Mouse (Mus musculus) embryonic facial prominence, embryonic 14.5 days (tissue): ENCODE measurements around the gene Pcp2. TPM values are rescaled to one million over a fixed set of nuclear protein-coding genes. Genes with fewer than 3 reads are reported as not detected.

ENCODE experiments used
- ATAC-seq: fragments of 200-750 bp; cut with Nextera tagmentation; 2 replicates; pipeline ENCODE4 v1.8.0; 2017; ENCODE audit warnings: low read depth, moderate number of reproducible peaks, moderate TSS enrichment
- DNase-seq: peaks from one replicate; pipeline ENCODE4 v3.0.0-alpha.2; 2015; ENCODE audit warnings: low spot score
- H3K27ac ChIP-seq: fragments of 300-500 bp; sonication (generic); replicated peaks from 2 replicates; pipeline ENCODE4 v1.5.1; 2014; ENCODE audit warnings: low read depth, mild to moderate bottlenecking, low read length, moderate library complexity
- H3K27me3 ChIP-seq: fragments of 300-500 bp; sonication (generic); replicated peaks from 2 replicates; pipeline ENCODE4 v1.6.1; 2014; ENCODE audit warnings: low read length; ENCODE audit not compliant: control insufficient read depth, insufficient read depth
- H3K36me3 ChIP-seq: fragments of 300-500 bp; sonication (generic); 2 replicates; pipeline ENCODE4 v1.6.1; 2014; ENCODE audit warnings: low read length, mixed read lengths; ENCODE audit not compliant: control insufficient read depth, insufficient read depth
- H3K4me1 ChIP-seq: fragments of 300-500 bp; sonication (generic); 2 replicates; pipeline ENCODE4 v1.6.1; 2014; ENCODE audit warnings: antibody characterized with exemption, low read length; ENCODE audit not compliant: control insufficient read depth, insufficient read depth
- H3K4me2 ChIP-seq: fragments of 300-500 bp; sonication (generic); 2 replicates; pipeline ENCODE4 v1.6.1; 2014; ENCODE audit warnings: low read depth, mild to moderate bottlenecking, low read length, moderate library complexity, mixed read lengths
- H3K4me3 ChIP-seq: fragments of 300-500 bp; sonication (generic); 2 replicates; pipeline ENCODE4 v1.5.1; 2014; ENCODE audit warnings: low read depth, mild to moderate bottlenecking, low read length
- H3K9ac ChIP-seq: fragments of 300-500 bp; sonication (generic); 2 replicates; pipeline ENCODE4 v1.6.1; 2014; ENCODE audit warnings: low read depth, mild to moderate bottlenecking, low read length, moderate library complexity, mixed read lengths
- H3K9me3 ChIP-seq: fragments of 300-500 bp; sonication (generic); 2 replicates; pipeline ENCODE4 v1.6.1; 2016; ENCODE audit warnings: low read length; ENCODE audit not compliant: control insufficient read depth
- WGBS: fragments of 180-500 bp; shearing (Covaris S2); extraction: QIAGEN DNeasy Blood & Tissue Kit; methylation state at CpG from one replicate; pipeline ENCODE4 v1.1.7; 2014; 5-methylcytosine and 5-hydroxymethylcytosine counted together
- polyA plus RNA-seq: library from polyadenylated mRNA; unstranded; fragments of >200 nt; fragmentation: Nextera tagmentation; extraction: Ambion mirVana; gene quantifications from 2 replicates; pipeline ENCODE4 v1.2.1, GENCODE M21; 2014

The Pcp2 gene
- polyA plus RNA-seq: 0.17 and 0.31 TPM in 2 replicates

DNA sequence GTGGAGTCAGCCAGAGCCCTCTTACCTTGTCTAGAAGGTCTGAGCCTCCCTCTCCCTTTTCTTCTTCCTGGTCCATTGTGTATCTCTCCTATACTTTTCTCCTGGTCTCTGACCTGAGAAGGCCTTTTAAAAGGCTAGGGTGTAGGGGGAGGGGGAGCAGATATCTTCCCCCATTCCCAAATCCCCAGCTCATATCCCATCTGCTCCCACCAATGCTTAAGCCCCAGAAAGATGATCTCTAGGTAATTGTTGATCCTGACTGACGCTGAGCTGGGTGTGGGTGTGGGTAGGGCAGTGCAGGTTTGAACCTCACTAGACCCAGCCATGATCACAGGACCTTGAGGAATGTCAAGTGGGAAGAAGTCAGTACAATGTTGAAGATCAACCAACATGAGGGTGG is at the start of gene Pcp2:
Gene Pcp2 (minus strand): TSS at position 101 of the 400 bp plus-strand sequence.
- ATAC-seq: no peak
- no peak within 1 kb of the TSS for H3K4me2 ChIP-seq

DNA sequence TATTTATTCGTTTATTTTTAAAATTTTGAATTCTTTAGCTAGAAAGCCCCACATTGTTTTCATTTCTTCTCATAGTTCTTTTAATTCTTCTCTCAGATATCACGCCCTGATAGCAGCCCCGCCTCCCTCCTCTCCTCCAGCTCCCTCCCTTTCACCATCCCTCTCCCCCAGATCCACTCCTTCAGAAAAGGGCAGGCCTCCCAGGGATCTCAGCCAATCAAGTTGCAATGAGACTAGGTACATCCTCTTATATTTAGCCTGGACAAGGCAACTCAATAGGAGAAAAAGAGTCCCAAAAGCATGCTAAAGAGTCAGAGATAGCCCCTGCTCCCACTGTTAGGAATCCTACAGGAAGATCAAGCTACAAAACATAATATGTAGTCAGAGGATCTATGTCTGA is 49.3 kb upstream of the Pcp2 start:
- no peak overlapping the region for H3K9ac ChIP-seq
- DNase-seq (no peak), ATAC-seq (no peak)
- no peaks in the 10 kb centered on the region for H3K9me3 ChIP-seq
- 56% methylated on average over 3 of the region's 3 CpGs for WGBS
- peaks cover 11% of the 10 kb centered on the region; the same call in 1 of the 2 replicates for H3K4me1 ChIP-seq
- H3K4me2 ChIP-seq: no peak overlapping the region
- no peaks in the 10 kb centered on the region for H3K27me3 ChIP-seq
- no peak overlapping the region for H3K27ac ChIP-seq
- no peak overlapping the region for H3K4me3 ChIP-seq
- peaks cover 10% of the 10 kb centered on the region for H3K36me3 ChIP-seq

More for the DNA sequence above, at the start of gene Pcp2:
- Histone ChIP-seq H3K4me3 (no peak within 1 kb of the TSS), H3K27me3 (no peaks in the 10 kb centered on the region; the same call in 1 of the 2 replicates), H3K36me3 (no peaks in the 10 kb centered on the region), H3K9ac (no peak within 1 kb of the TSS; the same call in 1 of the 2 replicates), H3K9me3 (no peaks in the 10 kb centered on the region), H3K4me1 (peaks cover 6% of the 10 kb centered on the region), H3K27ac (no peak within 1 kb of the TSS)
- DNase-seq: no peak
- WGBS: 48% methylated on average over 1 of the region's 1 CpGs

DNA sequence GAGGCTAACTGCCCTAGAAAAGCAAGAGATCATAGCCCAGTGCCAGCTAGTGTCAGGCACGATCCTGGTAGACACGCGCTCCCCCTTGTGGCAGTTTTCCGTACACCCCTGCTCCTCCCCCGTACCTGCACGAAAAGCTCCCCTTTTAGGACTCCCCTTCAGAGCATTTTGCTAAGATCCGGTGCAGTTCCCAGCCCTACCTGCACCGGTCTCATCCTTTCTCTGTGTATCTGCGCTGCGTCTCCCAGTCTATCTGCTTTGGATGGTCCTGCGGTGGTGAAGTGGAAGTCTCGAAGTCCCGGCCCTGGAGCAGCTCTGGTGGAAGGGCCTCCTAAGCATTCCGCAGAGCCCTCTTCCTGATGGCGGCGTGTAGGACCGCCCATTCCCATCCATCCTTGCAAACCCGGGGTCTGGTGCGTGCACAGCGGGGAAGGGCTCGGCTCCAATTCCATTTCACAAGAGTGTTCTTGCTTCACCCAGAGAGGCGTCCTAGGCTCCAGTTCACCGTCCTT is 46.7 kb upstream of the Pcp2 start, which contains the start of gene Fcor:
Gene Fcor (minus strand): TSS at position 383 of the 512 bp plus-strand sequence.
- no peaks in the 10 kb centered on the region for H3K9me3 ChIP-seq
- peak within 1 kb of the TSS; percentile 60 for H3K4me2 ChIP-seq
- H3K27ac ChIP-seq: peak within 1 kb of the TSS; percentile 24
- H3K4me3 ChIP-seq: peak within 1 kb of the TSS; percentile 53
- no peaks in the 10 kb centered on the region for H3K36me3 ChIP-seq
- WGBS: under 1% methylated on average over 23 of the region's 23 CpGs
- peak; percentile 89 for DNase-seq
- H3K9ac ChIP-seq: peak within 1 kb of the TSS; percentile 67
- H3K4me1 ChIP-seq: no peaks in the 10 kb centered on the region; the same call in 1 of the 2 replicates
- no peaks in the 10 kb centered on the region for H3K27me3 ChIP-seq
- ATAC-seq: peak; percentile 90

DNA sequence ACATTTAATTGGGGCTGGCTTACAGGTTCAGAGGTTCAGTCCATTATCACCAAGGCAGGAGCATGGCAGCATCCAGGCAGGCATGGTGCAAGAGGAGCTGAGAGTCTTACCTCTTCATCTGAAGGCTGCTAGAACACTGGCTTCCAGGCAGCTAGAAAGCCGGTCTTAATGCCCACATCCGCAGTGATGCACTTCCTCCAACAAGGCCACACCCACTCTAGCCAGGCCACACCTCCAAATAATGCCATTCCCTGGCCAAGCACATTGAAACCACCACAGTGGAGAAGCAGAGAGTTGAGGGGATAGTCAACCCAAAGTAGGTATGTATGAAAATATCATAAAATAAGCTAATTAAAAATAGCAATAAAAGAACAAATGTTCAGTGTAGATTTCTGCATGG is 45.0 kb upstream of the Pcp2 start:
- H3K27me3 ChIP-seq: no peaks in the 10 kb centered on the region
- DNase-seq (no peak), ATAC-seq (no peak)
- 69% methylated on average over 2 of the region's 2 CpGs for WGBS
- no peaks in the 10 kb centered on the region; the same call in 1 of the 2 replicates for H3K4me1 ChIP-seq
- no peak overlapping the region for H3K27ac ChIP-seq
- no peak overlapping the region for H3K9ac ChIP-seq
- no peaks in the 10 kb centered on the region for H3K9me3 ChIP-seq
- no peak overlapping the region for H3K4me3 ChIP-seq
- H3K4me2 ChIP-seq: no peak overlapping the region
- no peaks in the 10 kb centered on the region for H3K36me3 ChIP-seq

DNA sequence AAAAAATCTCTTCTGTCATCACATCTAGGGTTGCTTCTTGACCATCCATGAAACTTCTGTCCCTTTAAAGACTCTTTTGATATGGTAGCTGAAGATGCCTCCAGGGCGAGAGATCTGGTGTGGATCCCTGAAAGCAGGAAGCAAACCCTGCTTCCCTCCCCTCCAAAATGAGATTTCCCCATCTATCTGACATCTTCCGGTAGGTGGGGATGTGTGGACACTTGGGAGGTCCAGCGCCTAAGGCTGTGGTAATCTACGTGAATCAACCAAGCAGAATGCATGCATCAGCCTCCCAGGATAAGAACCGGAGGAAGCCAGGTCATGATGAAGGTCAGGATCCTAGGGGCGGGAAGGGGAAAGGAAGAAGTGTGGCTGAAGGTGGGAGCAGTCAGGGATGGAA is 40.2 kb upstream of the Pcp2 start, which contains the start of gene Mcemp1:
Gene Mcemp1 (plus strand): TSS at position 248 of the 400 bp plus-strand sequence.
- DNase-seq (no peak), ATAC-seq (no peak)
- WGBS: 54% methylated on average over 6 of the region's 6 CpGs
- Histone ChIP-seq H3K27ac (no peak within 1 kb of the TSS), H3K36me3 (no peaks in the 10 kb centered on the region), H3K9me3 (no peaks in the 10 kb centered on the region), H3K27me3 (no peaks in the 10 kb centered on the region), H3K4me2 (no peak within 1 kb of the TSS), H3K4me1 (no peaks in the 10 kb centered on the region), H3K9ac (no peak within 1 kb of the TSS), H3K4me3 (no peak within 1 kb of the TSS)

DNA sequence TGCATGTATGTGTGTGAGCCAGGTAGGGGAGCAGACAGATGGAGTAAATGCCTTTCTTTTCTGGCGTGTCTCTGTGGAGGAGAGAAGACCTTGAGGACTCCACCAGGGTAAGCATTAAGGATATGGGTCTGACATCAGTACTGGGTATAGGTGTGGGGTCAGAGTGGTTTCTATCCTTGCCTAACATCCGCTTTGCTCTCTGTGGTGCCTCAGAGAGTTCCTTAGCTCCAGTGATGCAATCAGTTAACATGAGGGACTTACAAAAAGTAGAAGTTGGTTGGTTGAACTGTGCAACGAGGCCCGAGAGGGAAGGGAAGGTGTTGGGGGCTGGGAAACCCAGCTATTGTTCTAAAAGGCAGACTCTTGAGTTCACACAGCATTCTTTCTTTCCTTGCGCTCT is 39.1 kb upstream of the Pcp2 start:
- Histone ChIP-seq H3K4me3 (no peak overlapping the region), H3K27ac (no peak overlapping the region), H3K27me3 (no peaks in the 10 kb centered on the region), H3K4me1 (no peaks in the 10 kb centered on the region), H3K9ac (no peak overlapping the region), H3K4me2 (no peak overlapping the region), H3K36me3 (no peaks in the 10 kb centered on the region), H3K9me3 (no peaks in the 10 kb centered on the region)
- ATAC-seq: no peak
- DNase-seq: no peak
- 51% methylated on average over 5 of the region's 5 CpGs for WGBS

DNA sequence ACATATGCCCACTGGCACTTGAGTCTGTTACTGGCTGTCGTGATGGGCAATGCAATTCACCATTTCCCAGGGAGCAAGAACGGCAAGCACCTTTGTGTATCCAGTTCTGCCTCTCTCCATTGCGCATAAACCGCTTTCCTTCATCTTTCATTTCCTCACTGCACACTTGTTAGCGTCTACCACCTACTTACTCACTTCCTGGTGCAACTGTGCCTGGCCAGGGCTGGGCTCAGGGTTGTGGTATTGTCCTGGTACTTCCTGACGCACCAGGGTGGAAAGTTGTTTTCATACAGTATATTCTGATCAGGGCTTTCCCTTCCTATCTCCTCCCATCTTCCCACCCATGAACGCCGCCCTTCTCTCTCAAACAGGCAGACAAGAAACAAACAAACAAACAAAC is 35.5 kb upstream of the Pcp2 start:
- 72% methylated on average over 8 of the region's 8 CpGs for WGBS
- H3K4me2 ChIP-seq: no peak overlapping the region
- H3K27me3 ChIP-seq: no peaks in the 10 kb centered on the region
- no peak overlapping the region for H3K4me3 ChIP-seq
- H3K4me1 ChIP-seq: no peaks in the 10 kb centered on the region
- H3K9ac ChIP-seq: no peak overlapping the region
- no peak overlapping the region for H3K27ac ChIP-seq
- H3K36me3 ChIP-seq: no peaks in the 10 kb centered on the region
- ATAC-seq (no peak), DNase-seq (no peak)
- H3K9me3 ChIP-seq: no peaks in the 10 kb centered on the region

DNA sequence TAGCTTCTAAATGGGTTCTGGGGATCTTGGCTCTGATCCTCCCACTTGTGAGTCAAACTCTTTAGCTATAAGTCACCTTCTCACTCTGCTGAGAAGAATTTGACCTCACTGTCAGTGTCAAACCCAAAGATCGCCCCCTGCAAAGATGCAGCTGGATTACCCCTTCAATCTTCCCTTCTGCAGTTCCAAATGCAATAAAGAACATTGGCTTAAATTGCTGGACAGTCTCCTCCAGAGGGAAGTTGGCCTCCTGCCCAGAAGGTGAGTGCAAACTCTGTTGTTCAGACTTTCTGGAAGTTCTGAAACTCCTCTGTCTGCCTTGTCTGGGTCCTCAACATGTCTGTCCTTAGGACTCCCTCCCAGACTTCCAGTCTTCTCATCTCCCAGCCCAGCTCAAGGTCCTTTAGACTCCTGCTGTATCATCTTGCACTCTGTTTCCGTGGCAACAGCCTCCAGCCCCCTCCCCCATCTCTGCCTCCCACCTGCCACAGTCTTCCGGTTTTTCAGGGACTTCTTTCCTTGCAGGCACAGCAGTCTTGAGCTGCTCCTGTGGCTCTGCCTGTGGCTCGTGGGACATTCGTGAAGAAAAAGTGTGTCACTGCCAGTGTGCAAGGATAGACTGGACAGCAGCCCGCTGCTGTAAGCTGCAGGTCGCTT is 31.5 kb upstream of the Pcp2 start:
- Histone ChIP-seq H3K4me1 (no peaks in the 10 kb centered on the region), H3K4me3 (no peak overlapping the region), H3K4me2 (no peak overlapping the region), H3K27ac (no peak overlapping the region), H3K9me3 (no peaks in the 10 kb centered on the region), H3K36me3 (no peaks in the 10 kb centered on the region), H3K27me3 (no peaks in the 10 kb centered on the region), H3K9ac (no peak overlapping the region)
- peak; percentile 17 for DNase-seq
- ATAC-seq: no peak
- WGBS: 18% methylated on average over 7 of the region's 7 CpGs

DNA sequence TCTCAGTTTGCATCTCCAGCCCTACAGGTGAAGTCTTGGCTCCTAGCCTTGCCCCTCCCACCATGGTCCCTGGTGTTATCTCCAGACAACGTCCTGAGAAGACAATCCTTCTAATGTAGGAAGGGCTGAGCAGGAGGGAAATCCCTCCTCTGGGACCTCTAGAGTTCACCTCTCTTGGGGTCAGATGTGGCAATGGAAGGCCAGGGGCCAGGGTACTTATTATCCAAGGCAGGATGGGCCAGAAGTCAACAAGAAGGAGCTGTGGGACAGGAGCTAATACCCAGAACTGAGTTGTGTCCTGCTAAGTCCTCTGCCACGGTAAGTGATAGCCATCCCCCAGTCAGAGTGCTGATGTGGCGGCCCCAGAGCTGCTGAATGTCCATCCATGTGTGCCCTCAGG is 30.2 kb upstream of the Pcp2 start, which contains the start of gene Retn:
Gene Retn (plus strand): TSS at position 245 of the 400 bp plus-strand sequence.
- no peaks in the 10 kb centered on the region for H3K27me3 ChIP-seq
- H3K4me2 ChIP-seq: no peak within 1 kb of the TSS
- no peaks in the 10 kb centered on the region for H3K4me1 ChIP-seq
- 78% methylated on average over 2 of the region's 3 CpGs for WGBS
- ATAC-seq: no peak
- no peaks in the 10 kb centered on the region for H3K36me3 ChIP-seq
- no peak within 1 kb of the TSS for H3K4me3 ChIP-seq
- no peak within 1 kb of the TSS for H3K27ac ChIP-seq
- H3K9ac ChIP-seq: no peak within 1 kb of the TSS
- DNase-seq: no peak
- H3K9me3 ChIP-seq: no peaks in the 10 kb centered on the region
